Mouse (Mus musculus): ENCODE results near the gene M6pr. TPM values are rescaled to one million over a fixed set of nuclear protein-coding genes. Genes with fewer than 3 reads are reported as not detected.

M6pr gene
- polyA plus RNA-seq (2016; fragmentation: Nextera tagmentation; extraction: Ambion mirVana), result 92.7 and 92.9 TPM in 2 replicates

- under 1% methylated on average over 49 of the region's 49 CpGs for WGBS
- Histone ChIP-seq H3K27ac (peak within 1 kb of the TSS; percentile 87), H3K9me3 (no peaks in the 10 kb centered on the region), H3K4me1 (peaks cover 24% of the 10 kb centered on the region), H3K36me3 (replicated peaks) (peaks cover 19% of the 10 kb centered on the region), H3K27me3 (ENCODE audit: poor library complexity, severe bottlenecking) (no peaks in the 10 kb centered on the region), H3K4me3 (peak within 1 kb of the TSS; percentile 85)
- DNase-seq (ENCODE audit: extremely low spot score, low spot score), result peak; percentile 94
These were observed at the start of gene M6pr for GRCm38 (mm10) chr6:122308505-122309393. M6pr (plus strand) TSS chr6:122308720.

GRCm38 (mm10) chr6:122262543-122262942 is 46.0 kb upstream of the M6pr start:
- Histone ChIP-seq H3K4me1 (no peaks in the 10 kb centered on the region), H3K36me3 (replicated peaks) (no peaks in the 10 kb centered on the region), H3K4me3 (no peak overlapping the region), H3K9me3 (no peaks in the 10 kb centered on the region), H3K27ac (no peak overlapping the region), H3K27me3 (ENCODE audit: poor library complexity, severe bottlenecking) (no peaks in the 10 kb centered on the region)
- WGBS, result 94% methylated on average over 8 of the region's 8 CpGs
- DNase-seq (ENCODE audit: extremely low spot score, low spot score), result no peak

GRCm38 (mm10) chr6:122268561-122268960 is 40.0 kb upstream of the M6pr start:
- no peak overlapping the region for H3K4me3 ChIP-seq
- H3K9me3 ChIP-seq, result no peaks in the 10 kb centered on the region
- H3K27ac ChIP-seq, result no peak overlapping the region
- H3K36me3 ChIP-seq (replicated peaks), result no peaks in the 10 kb centered on the region
- H3K27me3 ChIP-seq (ENCODE audit: poor library complexity, severe bottlenecking), result no peaks in the 10 kb centered on the region
- no peaks in the 10 kb centered on the region for H3K4me1 ChIP-seq
- DNase-seq (ENCODE audit: extremely low spot score, low spot score), result no peak
- 80% methylated on average over 3 of the region's 3 CpGs for WGBS

DNA sequence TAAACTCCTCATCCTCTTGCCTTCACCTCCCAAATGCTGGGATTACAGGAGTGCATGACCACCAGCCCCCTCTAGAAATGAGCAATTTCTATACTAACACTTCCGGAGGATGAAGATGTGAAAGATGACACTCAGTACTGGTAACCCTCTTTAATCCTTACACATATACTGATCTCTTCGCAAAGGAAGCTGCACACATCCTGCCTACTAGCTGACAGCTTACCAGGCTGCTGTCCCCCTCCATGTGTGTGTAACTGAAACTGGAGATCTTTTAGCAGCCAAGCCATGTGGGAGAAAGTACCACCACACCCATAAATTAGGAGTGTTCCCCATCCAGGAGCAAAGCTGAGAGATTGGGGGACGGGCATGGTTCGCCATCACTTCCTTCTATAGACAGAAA is 39.4 kb upstream of the M6pr start:
- no peak overlapping the region for H3K4me3 ChIP-seq
- 91% methylated on average over 4 of the region's 4 CpGs for WGBS
- no peaks in the 10 kb centered on the region for H3K4me1 ChIP-seq
- H3K36me3 ChIP-seq (replicated peaks), result no peaks in the 10 kb centered on the region
- no peak overlapping the region for H3K27ac ChIP-seq
- H3K9me3 ChIP-seq, result no peaks in the 10 kb centered on the region
- DNase-seq (ENCODE audit: extremely low spot score, low spot score), result no peak
- H3K27me3 ChIP-seq (ENCODE audit: poor library complexity, severe bottlenecking), result no peaks in the 10 kb centered on the region

DNA sequence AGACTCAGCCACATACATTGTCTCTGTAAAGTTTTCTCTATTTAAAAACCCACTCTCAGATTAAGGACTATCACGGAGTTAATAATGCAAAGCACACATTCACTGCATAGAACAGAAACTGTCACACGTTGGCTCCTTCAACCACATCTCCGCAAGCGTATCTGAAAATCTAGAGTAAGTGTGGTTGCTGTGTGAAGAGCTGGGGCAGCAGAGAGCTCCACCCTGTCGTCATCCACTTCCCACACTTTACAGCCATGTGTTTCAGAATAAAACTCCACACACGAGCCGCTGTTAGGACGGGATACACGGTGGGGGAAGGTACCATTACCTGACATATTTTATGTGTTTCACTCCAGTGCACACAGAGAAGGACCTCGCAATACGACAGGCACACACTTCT is 38.4 kb upstream of the M6pr start:
- Histone ChIP-seq H3K27me3 (ENCODE audit: poor library complexity, severe bottlenecking) (no peaks in the 10 kb centered on the region), H3K27ac (no peak overlapping the region), H3K4me1 (no peaks in the 10 kb centered on the region), H3K9me3 (no peaks in the 10 kb centered on the region), H3K36me3 (replicated peaks) (no peaks in the 10 kb centered on the region), H3K4me3 (no peak overlapping the region)
- 89% methylated on average over 11 of the region's 11 CpGs for WGBS
- no peak for DNase-seq (ENCODE audit: extremely low spot score, low spot score)

- Histone ChIP-seq H3K27me3 (ENCODE audit: poor library complexity, severe bottlenecking) (no peaks in the 10 kb centered on the region), H3K27ac (no peak overlapping the region), H3K4me3 (no peak overlapping the region), H3K9me3 (no peaks in the 10 kb centered on the region), H3K36me3 (replicated peaks) (no peaks in the 10 kb centered on the region), H3K4me1 (no peaks in the 10 kb centered on the region)
- no peak for DNase-seq (ENCODE audit: extremely low spot score, low spot score)
- 73% methylated on average over 5 of the region's 5 CpGs for WGBS
These were observed 34.0 kb upstream of the M6pr start for GRCm38 (mm10) chr6:122274546-122274945.

GRCm38 (mm10) chr6:122276565-122276964 is 32.0 kb upstream of the M6pr start:
- Histone ChIP-seq H3K27ac (no peak overlapping the region), H3K36me3 (replicated peaks) (no peaks in the 10 kb centered on the region), H3K9me3 (no peaks in the 10 kb centered on the region), H3K4me1 (no peaks in the 10 kb centered on the region), H3K4me3 (no peak overlapping the region), H3K27me3 (ENCODE audit: poor library complexity, severe bottlenecking) (no peaks in the 10 kb centered on the region)
- DNase-seq (ENCODE audit: extremely low spot score, low spot score), result no peak
- WGBS, result 91% methylated on average over 7 of the region's 7 CpGs

DNA sequence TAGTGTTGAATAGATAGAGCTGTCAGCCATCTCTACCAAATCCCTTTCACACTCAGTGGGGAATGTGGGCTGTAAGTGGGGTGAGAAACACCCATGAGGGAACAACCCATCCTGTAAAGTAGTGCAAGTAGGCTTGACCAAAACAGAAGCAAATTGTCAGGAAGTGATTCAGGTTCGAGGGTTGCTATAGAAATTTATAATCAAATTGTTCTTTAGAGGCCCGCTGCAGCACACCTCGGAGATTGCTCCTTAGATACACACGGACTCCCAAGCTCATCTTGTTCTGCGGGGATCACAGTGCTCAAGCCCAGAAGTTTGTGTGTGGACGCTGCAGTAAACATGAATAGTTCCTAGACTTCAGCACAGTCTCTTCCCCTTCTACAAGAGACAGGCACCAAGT is 25.7 kb upstream of the M6pr start, which contains the start of gene Klrg1:
Gene Klrg1 (minus strand): TSS at position 101 of the 400 bp plus-strand sequence.
- 89% methylated on average over 6 of the region's 6 CpGs for WGBS
- no peaks in the 10 kb centered on the region for H3K27me3 ChIP-seq (ENCODE audit: poor library complexity, severe bottlenecking)
- no peaks in the 10 kb centered on the region for H3K9me3 ChIP-seq
- H3K27ac ChIP-seq, result no peak within 1 kb of the TSS
- no peak within 1 kb of the TSS for H3K4me3 ChIP-seq
- DNase-seq (ENCODE audit: extremely low spot score, low spot score), result no peak
- H3K36me3 ChIP-seq (replicated peaks), result no peaks in the 10 kb centered on the region
- no peaks in the 10 kb centered on the region for H3K4me1 ChIP-seq

DNA sequence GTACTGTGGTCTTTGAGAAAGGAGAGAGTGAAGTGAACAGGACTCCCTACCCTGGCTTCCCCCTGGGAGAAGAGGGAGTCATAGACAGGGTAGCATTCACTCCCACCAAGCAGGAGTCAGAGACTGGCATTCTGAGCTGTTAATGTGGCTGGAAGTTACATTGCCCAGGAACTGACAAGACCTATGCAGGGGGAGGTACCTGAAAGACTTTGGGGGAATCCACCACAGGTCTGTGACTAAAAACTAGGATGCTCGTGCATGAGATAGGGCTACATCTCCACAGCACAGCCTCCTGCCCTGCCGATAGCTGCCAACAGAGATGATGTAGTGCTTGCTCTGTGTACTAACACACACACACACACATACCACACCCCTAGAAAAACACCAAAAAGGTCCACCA is 25.1 kb upstream of the M6pr start:
- no peak overlapping the region for H3K4me3 ChIP-seq
- no peaks in the 10 kb centered on the region for H3K36me3 ChIP-seq (replicated peaks)
- H3K27me3 ChIP-seq (ENCODE audit: poor library complexity, severe bottlenecking), result no peaks in the 10 kb centered on the region
- H3K27ac ChIP-seq, result no peak overlapping the region
- 88% methylated on average over 2 of the region's 2 CpGs for WGBS
- no peaks in the 10 kb centered on the region for H3K9me3 ChIP-seq
- H3K4me1 ChIP-seq, result no peaks in the 10 kb centered on the region
- no peak for DNase-seq (ENCODE audit: extremely low spot score, low spot score)

GRCm38 (mm10) chr6:122284304-122284703 is 24.2 kb upstream of the M6pr start:
- DNase-seq (ENCODE audit: extremely low spot score, low spot score), result no peak
- no peaks in the 10 kb centered on the region for H3K27me3 ChIP-seq (ENCODE audit: poor library complexity, severe bottlenecking)
- H3K9me3 ChIP-seq, result no peaks in the 10 kb centered on the region
- no peaks in the 10 kb centered on the region for H3K36me3 ChIP-seq (replicated peaks)
- no peak overlapping the region for H3K27ac ChIP-seq
- no peaks in the 10 kb centered on the region for H3K4me1 ChIP-seq
- no peak overlapping the region for H3K4me3 ChIP-seq
- 86% methylated on average over 4 of the region's 4 CpGs for WGBS

- H3K4me3 ChIP-seq, result no peak overlapping the region
- H3K27me3 ChIP-seq (ENCODE audit: poor library complexity, severe bottlenecking), result no peaks in the 10 kb centered on the region
- 83% methylated on average over 1 of the region's 1 CpGs for WGBS
- no peaks in the 10 kb centered on the region for H3K9me3 ChIP-seq
- no peaks in the 10 kb centered on the region for H3K4me1 ChIP-seq
- H3K27ac ChIP-seq, result no peak overlapping the region
- H3K36me3 ChIP-seq (replicated peaks), result no peaks in the 10 kb centered on the region
- no peak for DNase-seq (ENCODE audit: extremely low spot score, low spot score)
These were observed 23.7 kb upstream of the M6pr start for GRCm38 (mm10) chr6:122284823-122285222.

GRCm38 (mm10) chr6:122288263-122288662 is 20.3 kb upstream of the M6pr start:
- no peak overlapping the region for H3K4me3 ChIP-seq
- H3K4me1 ChIP-seq, result no peaks in the 10 kb centered on the region
- no peaks in the 10 kb centered on the region for H3K36me3 ChIP-seq (replicated peaks)
- WGBS, result 45% methylated on average over 1 of the region's 1 CpGs
- no peak for DNase-seq (ENCODE audit: extremely low spot score, low spot score)
- no peak overlapping the region for H3K27ac ChIP-seq
- H3K9me3 ChIP-seq, result no peaks in the 10 kb centered on the region
- H3K27me3 ChIP-seq (ENCODE audit: poor library complexity, severe bottlenecking), result no peaks in the 10 kb centered on the region

DNA sequence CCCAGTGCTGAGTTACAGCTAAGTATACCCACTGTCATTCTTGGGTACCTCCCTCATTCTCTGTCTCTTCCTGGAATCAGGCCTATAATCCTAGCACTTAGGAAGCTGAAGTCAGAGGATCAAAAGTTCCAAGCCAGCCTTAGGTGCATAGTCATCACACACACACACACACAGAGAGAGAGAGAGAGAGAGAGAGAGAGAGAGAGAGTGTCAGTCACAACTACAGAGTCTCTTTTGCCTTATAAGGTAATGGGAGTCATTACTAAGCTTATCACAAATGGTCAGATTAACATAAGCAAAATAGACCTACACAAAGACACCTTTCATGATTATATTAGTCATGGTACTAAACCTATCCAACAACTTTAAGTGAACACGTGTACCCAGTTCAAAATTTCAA is 19.2 kb upstream of the M6pr start:
- H3K9me3 ChIP-seq, result no peaks in the 10 kb centered on the region
- no peaks in the 10 kb centered on the region for H3K36me3 ChIP-seq (replicated peaks)
- H3K4me3 ChIP-seq, result no peak overlapping the region

More for the DNA sequence above, 19.2 kb upstream of the M6pr start:
- WGBS, result 87% methylated on average over 1 of the region's 1 CpGs
- H3K27me3 ChIP-seq (ENCODE audit: poor library complexity, severe bottlenecking), result no peaks in the 10 kb centered on the region
- DNase-seq (ENCODE audit: extremely low spot score, low spot score), result no peak
- H3K4me1 ChIP-seq, result no peaks in the 10 kb centered on the region
- H3K27ac ChIP-seq, result no peak overlapping the region

Data from forebrain, embryonic 10.5 days (tissue).